Mouse (Mus musculus): ENCODE measurements around the gene Slco3a1. TPM values are rescaled to one million over a fixed set of nuclear protein-coding genes. Genes with fewer than 3 reads are reported as not detected.
"Not testable (repeated sequence)": the region's sequence is repeated elsewhere in the genome, so short reads cannot be mapped to it uniquely, and the experiment has no call there.

The Slco3a1 gene
- total and polyA plus RNA-seq, 3 experiments: 0.04 to 0.35 TPM; not detected in 1

GRCm38 (mm10) chr7:74408601-74409323, 145.8 kb downstream of the Slco3a1 start:
- no peak overlapping the region for H3K27ac ChIP-seq (ENCODE audit: insufficient read depth, low read depth)

GRCm38 (mm10) chr7:74407851-74408250, 146.7 kb downstream of the Slco3a1 start:
- dilution Hi-C loops (cut with MboI; ENCODE audit: extremely low pct_ligation_motif_present, extremely low pct_unique_long_range_greater_than_20kb, low sequenced_read_pairs); H3K4me2 ChIP-seq (ENCODE audit: insufficient read depth, low read depth, poor library complexity, severe bottlenecking): not testable (repeated sequence)

More at GRCm38 (mm10) chr7:74408601-74409323, 145.8 kb downstream of the Slco3a1 start:
- Histone ChIP-seq H3K79me2 (replicated peaks; ENCODE audit: control insufficient read depth, extremely low read depth, insufficient read depth, poor library complexity, severe bottlenecking) (no peaks in the 10 kb centered on the region), H3K4me1 (ENCODE audit: control insufficient read depth in 1 of 2, insufficient read depth in 2 of 2) (no peaks in the 10 kb centered on the region), H3K27me3 (replicated peaks) (no peaks in the 10 kb centered on the region), H3K36me3 (replicated peaks in 1 of 2; ENCODE audit: control insufficient read depth in 1 of 2, insufficient read depth in 1 of 2, low read length in 1 of 2) (no peaks in the 10 kb centered on the region), H3K4me2 (ENCODE audit: insufficient read depth, low read depth, poor library complexity, severe bottlenecking) (no peak overlapping the region), H3K9ac (ENCODE audit: insufficient read depth, low read depth) (no peak overlapping the region), H3K4me3 (replicated peaks in 1 of 3; ENCODE audit: low read depth in 2 of 3, low read length in 2 of 3, poor library complexity in 1 of 3) (no peak overlapping the region), H3K9me3 (replicated peaks; ENCODE audit: low read length) (peaks cover 14% of the 10 kb centered on the region)
- dilution Hi-C loops (cut with MboI; ENCODE audit: extremely low pct_ligation_motif_present, extremely low pct_unique_long_range_greater_than_20kb, low sequenced_read_pairs): no loop called here
- no peak for DNase-seq (ENCODE audit: extremely low read depth)
- in situ Hi-C loops (cut with MboI; ENCODE audit: low pct_ligation_motif_present, low pct_unique_long_range_greater_than_20kb, low sequenced_read_pairs): no loop called here
- TF ChIP-seq NELFE (IDR thresholded peaks at IDR 0.05; ENCODE audit: low read depth, low read length) (no peak), TCF12 (IDR thresholded peaks at IDR 0.05; ENCODE audit: low read depth, low read length) (no peak), ZNF384 (IDR thresholded peaks at IDR 0.05; ENCODE audit: low read depth, low read length) (no peak), CTCF (conservative IDR thresholded peaks at IDR 0.05 in 1 of 2, IDR thresholded peaks at IDR 0.05 in 1 of 2; ENCODE audit: low read depth in 2 of 2, low read length in 2 of 2) (no peak), EP300 (IDR thresholded peaks at IDR 0.05; ENCODE audit: low read length) (no peak), ETS1 (conservative IDR thresholded peaks at IDR 0.05; ENCODE audit: low read depth, low read length) (no peak), PAX5 (IDR thresholded peaks at IDR 0.05; ENCODE audit: low read length) (no peak), ZKSCAN1 (IDR thresholded peaks at IDR 0.05; ENCODE audit: borderline replicate concordance, low read depth, low read length) (no peak)

GRCm38 (mm10) chr7:74399729-74400128, 154.9 kb downstream of the Slco3a1 start:
- no peak for DNase-seq (ENCODE audit: extremely low read depth)
- no peaks in the 10 kb centered on the region for H3K27me3 ChIP-seq (replicated peaks)
- TF ChIP-seq PAX5 (IDR thresholded peaks at IDR 0.05; ENCODE audit: low read length): no peak
- no peak for TF ChIP-seq MEF2A (IDR thresholded peaks at IDR 0.05; ENCODE audit: borderline replicate concordance, low read depth, low read length)
- no peak for TF ChIP-seq MAX (IDR thresholded peaks at IDR 0.05; ENCODE audit: low read length)
- no peak for TF ChIP-seq CHD1 (IDR thresholded peaks at IDR 0.05; ENCODE audit: low read depth, low read length)
- H3K4me1 ChIP-seq (ENCODE audit: control insufficient read depth in 1 of 2, insufficient read depth in 2 of 2): no peaks in the 10 kb centered on the region
- H3K4me2 ChIP-seq (ENCODE audit: insufficient read depth, low read depth, poor library complexity, severe bottlenecking): no peak overlapping the region
- H3K79me2 ChIP-seq (replicated peaks; ENCODE audit: control insufficient read depth, extremely low read depth, insufficient read depth, poor library complexity, severe bottlenecking): no peaks in the 10 kb centered on the region
- H3K4me3 ChIP-seq (replicated peaks in 1 of 3; ENCODE audit: low read depth in 2 of 3, low read length in 2 of 3, poor library complexity in 1 of 3): no peak overlapping the region
- in situ Hi-C loops (cut with MboI; ENCODE audit: low pct_ligation_motif_present, low pct_unique_long_range_greater_than_20kb, low sequenced_read_pairs): no loop called here
- H3K9ac ChIP-seq (ENCODE audit: insufficient read depth, low read depth): no peak overlapping the region
- no peaks in the 10 kb centered on the region for H3K36me3 ChIP-seq (replicated peaks in 1 of 2; ENCODE audit: control insufficient read depth in 1 of 2, insufficient read depth in 1 of 2, low read length in 1 of 2)
- dilution Hi-C loops (cut with MboI; ENCODE audit: extremely low pct_ligation_motif_present, extremely low pct_unique_long_range_greater_than_20kb, low sequenced_read_pairs): no loop called here
- H3K27ac ChIP-seq (ENCODE audit: insufficient read depth, low read depth): no peak overlapping the region
- peaks cover 5% of the 10 kb centered on the region for H3K9me3 ChIP-seq (replicated peaks; ENCODE audit: low read length)

More at GRCm38 (mm10) chr7:74407851-74408250, 146.7 kb downstream of the Slco3a1 start:
- H3K36me3 ChIP-seq (replicated peaks in 1 of 2; ENCODE audit: control insufficient read depth in 1 of 2, insufficient read depth in 1 of 2, low read length in 1 of 2); H3K79me2 ChIP-seq (replicated peaks; ENCODE audit: control insufficient read depth, extremely low read depth, insufficient read depth, poor library complexity, severe bottlenecking); H3K4me3 ChIP-seq (replicated peaks in 1 of 3; ENCODE audit: low read depth in 2 of 3, low read length in 2 of 3, poor library complexity in 1 of 3); H3K27me3 ChIP-seq (replicated peaks); DNase-seq (ENCODE audit: extremely low read depth); in situ Hi-C loops (cut with MboI; ENCODE audit: low pct_ligation_motif_present, low pct_unique_long_range_greater_than_20kb, low sequenced_read_pairs); H3K27ac ChIP-seq (ENCODE audit: insufficient read depth, low read depth); H3K4me1 ChIP-seq (ENCODE audit: control insufficient read depth in 1 of 2, insufficient read depth in 2 of 2); H3K9ac ChIP-seq (ENCODE audit: insufficient read depth, low read depth): not testable (repeated sequence)
- H3K9me3 ChIP-seq (replicated peaks; ENCODE audit: low read length): peaks cover 12% of the 10 kb centered on the region
